Mouse (Mus musculus) limb, embryonic 11.5 days (tissue): ENCODE data around the gene Lama1. TPM values are rescaled to one million over a fixed set of nuclear protein-coding genes. Genes with fewer than 3 reads are reported as not detected.
"Not testable (repeated sequence)": the region's sequence is repeated elsewhere in the genome, so short reads cannot be mapped to it uniquely, and the experiment has no call there.

ENCODE experiments used
- ATAC-seq: fragments of 200-750 bp; cut with Nextera tagmentation; 2 replicates; pipeline ENCODE4 v1.8.0; 2017; ENCODE audit warnings: low read depth; ENCODE audit not compliant: insufficient number of reproducible peaks, low FRiP score, low TSS enrichment
- DNase-seq: peaks from one replicate; pipeline ENCODE4 v3.0.0-alpha.2; 2015; ENCODE audit warnings: low spot score
- H3K27ac ChIP-seq: fragments of 300-500 bp; sonication (generic); replicated peaks from 2 replicates; pipeline ENCODE4 v1.5.1; 2014; ENCODE audit warnings: low read depth, mild to moderate bottlenecking, low read length
- H3K27me3 ChIP-seq: fragments of 300-500 bp; sonication (generic); 2 replicates; pipeline ENCODE4 v1.6.1; 2014; ENCODE audit warnings: mild to moderate bottlenecking, low read length, mixed read lengths; ENCODE audit not compliant: control insufficient read depth, insufficient read depth
- H3K36me3 ChIP-seq: fragments of 300-500 bp; sonication (generic); 2 replicates; pipeline ENCODE4 v1.6.1; 2014; ENCODE audit warnings: mild to moderate bottlenecking, low read length, moderate library complexity, mixed read lengths; ENCODE audit not compliant: control insufficient read depth, insufficient read depth
- H3K4me1 ChIP-seq: fragments of 300-500 bp; sonication (generic); 2 replicates; pipeline ENCODE4 v1.6.1; 2014; ENCODE audit warnings: low read length, mixed read lengths; ENCODE audit not compliant: control insufficient read depth, insufficient read depth
- H3K4me2 ChIP-seq: fragments of 300-500 bp; sonication (generic); 2 replicates; pipeline ENCODE4 v1.6.1; 2014; ENCODE audit warnings: low read depth, mild to moderate bottlenecking, moderate library complexity; ENCODE audit not compliant: severe bottlenecking
- H3K4me3 ChIP-seq: fragments of 300-500 bp; sonication (generic); 2 replicates; pipeline ENCODE4 v1.5.1; 2014; ENCODE audit warnings: low read depth, low read length
- H3K9ac ChIP-seq: fragments of 300-500 bp; sonication (generic); 2 replicates; pipeline ENCODE4 v1.6.1; 2014; ENCODE audit warnings: mild to moderate bottlenecking, low read length
- H3K9me3 ChIP-seq: fragments of 300-500 bp; sonication (generic); 2 replicates; pipeline ENCODE4 v1.6.1; 2016; ENCODE audit warnings: low read length; ENCODE audit not compliant: control insufficient read depth
- WGBS: fragments of 180-500 bp; shearing (Covaris S2); extraction: QIAGEN DNeasy Blood & Tissue Kit; methylation state at CpG from one replicate; pipeline ENCODE4 v1.1.7; 2014; 5-methylcytosine and 5-hydroxymethylcytosine counted together
- polyA plus RNA-seq: library from polyadenylated mRNA; unstranded; fragments of >200 nt; fragmentation: Nextera tagmentation; extraction: Ambion mirVana; gene quantifications from 2 replicates; pipeline ENCODE4 v1.2.1, GENCODE M21; 2014

Lama1 gene
- polyA plus RNA-seq, 1 experiment from 2014 or later: 4.9 TPM

- ATAC-seq (no peak), DNase-seq (no peak)
- Histone ChIP-seq H3K4me1 (no peaks in the 10 kb centered on the region), H3K9me3 (no peaks in the 10 kb centered on the region), H3K4me3 (no peak overlapping the region), H3K9ac (no peak overlapping the region), H3K27me3 (no peaks in the 10 kb centered on the region), H3K27ac (no peak overlapping the region), H3K36me3 (no peaks in the 10 kb centered on the region), H3K4me2 (no peak overlapping the region)
- 88% methylated on average over 1 of the region's 1 CpGs for WGBS
Measured at GRCm38 (mm10) chr17:67722578-67722977, 25.5 kb downstream of the Lama1 start.

DNA sequence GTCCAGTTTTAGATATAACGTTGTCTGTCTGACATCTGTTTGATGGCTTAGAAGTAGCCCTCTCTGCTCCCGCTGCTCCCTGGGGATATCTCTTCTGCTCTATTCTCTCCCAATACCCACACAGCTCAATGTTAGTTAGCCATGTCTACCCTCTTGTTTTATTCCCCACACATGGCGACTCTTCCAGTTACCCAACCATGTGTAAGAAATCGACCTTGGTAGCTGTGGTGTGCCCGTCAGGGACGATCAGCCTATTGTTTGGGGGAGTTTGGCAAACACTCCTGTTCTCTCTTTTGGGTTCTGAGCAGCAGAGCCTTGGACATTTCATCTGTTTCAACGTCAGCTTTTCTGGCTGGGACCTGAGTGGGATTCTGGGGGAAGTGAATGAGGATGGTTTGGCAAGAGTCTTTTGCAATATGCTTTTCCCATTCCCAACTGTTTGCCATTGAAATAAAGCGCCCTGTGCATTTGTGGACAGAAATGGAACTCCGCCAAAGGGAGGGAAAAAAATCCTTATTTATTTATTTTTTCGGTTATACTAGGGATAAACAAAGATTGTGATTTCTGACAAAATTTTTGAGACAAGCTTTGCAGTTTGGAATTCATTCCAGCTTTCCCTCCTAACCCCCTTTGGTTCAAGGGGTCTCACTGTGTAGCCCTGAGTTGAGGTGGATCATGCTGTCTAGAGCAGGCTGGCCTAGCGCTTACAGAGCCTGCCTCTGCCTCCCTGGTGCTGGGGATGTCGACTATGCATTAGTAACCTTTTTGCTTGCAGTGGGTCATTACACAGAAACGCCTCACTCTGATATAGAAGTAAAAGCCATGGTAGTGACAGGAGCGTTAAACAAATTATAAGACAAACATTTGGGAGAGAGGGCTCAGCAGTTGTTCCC lies 26.4 kb downstream of the Lama1 start:
- no peak for ATAC-seq
- no peaks in the 10 kb centered on the region for H3K36me3 ChIP-seq
- no peaks in the 10 kb centered on the region for H3K27me3 ChIP-seq
- no peak overlapping the region for H3K4me2 ChIP-seq
- H3K9me3 ChIP-seq: no peaks in the 10 kb centered on the region
- no peak overlapping the region for H3K4me3 ChIP-seq
- no peaks in the 10 kb centered on the region for H3K4me1 ChIP-seq
- DNase-seq: no peak
- H3K27ac ChIP-seq: no peak overlapping the region
- 82% methylated on average over 14 of the region's 14 CpGs for WGBS
- H3K9ac ChIP-seq: no peak overlapping the region

GRCm38 (mm10) chr17:67726601-67727000 lies 29.5 kb downstream of the Lama1 start:
- no peak overlapping the region for H3K4me2 ChIP-seq
- ATAC-seq (no peak), DNase-seq (no peak)
- H3K4me1 ChIP-seq: no peaks in the 10 kb centered on the region
- WGBS: 86% methylated on average over 11 of the region's 11 CpGs
- no peaks in the 10 kb centered on the region for H3K9me3 ChIP-seq
- no peak overlapping the region for H3K27ac ChIP-seq
- no peak overlapping the region for H3K9ac ChIP-seq
- no peak overlapping the region for H3K4me3 ChIP-seq
- H3K36me3 ChIP-seq: no peaks in the 10 kb centered on the region
- H3K27me3 ChIP-seq: no peaks in the 10 kb centered on the region

DNA sequence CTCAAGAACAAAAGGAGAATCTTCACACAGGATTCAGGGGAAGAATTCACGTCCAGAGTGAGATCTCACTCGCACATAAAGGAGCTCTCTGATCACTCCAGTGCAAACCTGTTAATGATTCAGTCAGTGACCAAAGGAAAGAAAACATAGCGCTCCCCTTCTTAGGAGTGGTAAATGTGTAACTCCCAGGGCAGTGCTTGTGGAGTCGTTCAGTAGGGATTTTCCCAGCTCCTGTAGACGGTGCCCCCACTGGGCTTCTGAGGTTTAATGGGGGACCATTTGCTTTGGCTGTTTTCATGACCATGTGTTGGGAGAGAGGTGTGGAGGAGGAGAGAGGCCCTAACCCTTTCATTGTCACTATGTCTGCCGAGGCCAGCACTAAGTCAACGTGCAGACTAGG lies 31.7 kb downstream of the Lama1 start:
- Histone ChIP-seq H3K9ac (no peak overlapping the region), H3K36me3 (no peaks in the 10 kb centered on the region), H3K27me3 (no peaks in the 10 kb centered on the region), H3K4me2 (no peak overlapping the region), H3K4me1 (no peaks in the 10 kb centered on the region), H3K27ac (no peak overlapping the region), H3K4me3 (no peak overlapping the region), H3K9me3 (no peaks in the 10 kb centered on the region)
- ATAC-seq (no peak), DNase-seq (no peak)
- WGBS: 35% methylated on average over 7 of the region's 7 CpGs

- ATAC-seq: no peak
Measured at GRCm38 (mm10) chr17:67731096-67731495, 34.0 kb downstream of the Lama1 start.

DNA sequence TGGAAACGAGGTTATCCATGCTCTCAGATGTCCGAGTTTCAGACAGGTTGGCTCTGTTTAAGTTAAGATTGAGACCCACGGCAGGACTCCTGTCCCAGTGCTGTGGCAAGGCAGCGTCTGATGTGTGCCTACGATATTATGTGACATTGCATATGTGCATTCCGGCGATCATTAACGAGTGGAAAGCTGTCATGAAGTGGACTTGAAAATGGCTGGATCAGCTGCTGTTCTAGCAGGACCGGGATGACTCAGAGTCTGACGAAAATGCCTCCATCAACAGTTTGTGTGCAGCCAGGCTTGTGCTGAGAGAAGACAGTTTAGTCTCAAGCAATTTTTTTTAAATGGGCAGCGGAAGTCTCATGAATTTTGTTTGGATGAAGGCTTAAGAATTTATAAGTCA lies 34.9 kb downstream of the Lama1 start:
- WGBS: 86% methylated on average over 11 of the region's 11 CpGs
- H3K36me3 ChIP-seq: no peaks in the 10 kb centered on the region
- H3K27me3 ChIP-seq: no peaks in the 10 kb centered on the region
- H3K4me3 ChIP-seq: no peak overlapping the region
- no peaks in the 10 kb centered on the region for H3K4me1 ChIP-seq
- DNase-seq: no peak
- no peak for ATAC-seq
- no peak overlapping the region for H3K27ac ChIP-seq
- H3K9ac ChIP-seq: no peak overlapping the region
- H3K4me2 ChIP-seq: no peak overlapping the region
- H3K9me3 ChIP-seq: no peaks in the 10 kb centered on the region

More at GRCm38 (mm10) chr17:67731096-67731495, 34.0 kb downstream of the Lama1 start:
- Histone ChIP-seq H3K9ac (no peak overlapping the region), H3K4me2 (no peak overlapping the region), H3K9me3 (no peaks in the 10 kb centered on the region), H3K36me3 (no peaks in the 10 kb centered on the region), H3K4me3 (no peak overlapping the region), H3K4me1 (no peaks in the 10 kb centered on the region), H3K27ac (no peak overlapping the region), H3K27me3 (no peaks in the 10 kb centered on the region)
- no peak for DNase-seq
- WGBS: 66% methylated on average over 3 of the region's 3 CpGs

GRCm38 (mm10) chr17:67733516-67733915 lies 36.5 kb downstream of the Lama1 start:
- H3K27me3 ChIP-seq: no peaks in the 10 kb centered on the region
- no peaks in the 10 kb centered on the region for H3K9me3 ChIP-seq
- no peak overlapping the region for H3K9ac ChIP-seq
- H3K27ac ChIP-seq: no peak overlapping the region
- no peak for ATAC-seq
- no peaks in the 10 kb centered on the region for H3K4me1 ChIP-seq
- WGBS: 89% methylated on average over 12 of the region's 12 CpGs
- no peak overlapping the region for H3K4me3 ChIP-seq
- DNase-seq: no peak
- no peak overlapping the region for H3K4me2 ChIP-seq
- H3K36me3 ChIP-seq: no peaks in the 10 kb centered on the region

- DNase-seq: no peak
- Histone ChIP-seq H3K27me3 (no peaks in the 10 kb centered on the region), H3K36me3 (no peaks in the 10 kb centered on the region), H3K9me3 (no peaks in the 10 kb centered on the region), H3K4me1 (no peaks in the 10 kb centered on the region), H3K9ac (no peak overlapping the region), H3K27ac (no peak overlapping the region), H3K4me2 (no peak overlapping the region), H3K4me3 (no peak overlapping the region)
- ATAC-seq: no peak
- 64% methylated on average over 6 of the region's 6 CpGs for WGBS
Measured at GRCm38 (mm10) chr17:67735722-67736121, 38.7 kb downstream of the Lama1 start.

DNA sequence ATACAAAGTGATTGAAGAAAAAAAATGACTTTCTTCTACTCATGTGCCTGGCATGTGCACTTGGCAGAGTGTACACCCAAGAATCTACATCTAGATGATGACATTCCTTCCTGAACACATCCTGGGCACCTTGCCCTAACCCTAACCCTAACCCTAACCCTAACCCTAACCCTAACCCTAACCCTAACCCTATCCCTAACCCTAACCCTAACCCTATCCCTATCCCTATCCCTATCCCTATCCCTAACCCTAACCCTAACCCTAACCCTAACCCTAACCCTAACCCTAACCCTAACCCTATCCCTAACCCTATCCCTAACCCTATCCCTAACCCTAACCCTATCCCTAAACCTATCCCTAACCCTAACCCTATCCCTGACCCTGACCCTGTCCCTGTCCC lies 44.2 kb downstream of the Lama1 start:
- H3K27me3 ChIP-seq, H3K4me2 ChIP-seq, H3K9me3 ChIP-seq, H3K27ac ChIP-seq, ATAC-seq, H3K36me3 ChIP-seq, H3K9ac ChIP-seq, H3K4me3 ChIP-seq, H3K4me1 ChIP-seq: not testable (repeated sequence)
- peak; percentile 84 for DNase-seq
